Mouse (Mus musculus): Measurements from ENCODE around the gene Nxpe4. TPM values are rescaled to one million over a fixed set of nuclear protein-coding genes. Genes with fewer than 3 reads are reported as not detected.

Nxpe4 gene
- polyA plus RNA-seq, 1 experiment from 2014 or later = 2.8 TPM

DNA sequence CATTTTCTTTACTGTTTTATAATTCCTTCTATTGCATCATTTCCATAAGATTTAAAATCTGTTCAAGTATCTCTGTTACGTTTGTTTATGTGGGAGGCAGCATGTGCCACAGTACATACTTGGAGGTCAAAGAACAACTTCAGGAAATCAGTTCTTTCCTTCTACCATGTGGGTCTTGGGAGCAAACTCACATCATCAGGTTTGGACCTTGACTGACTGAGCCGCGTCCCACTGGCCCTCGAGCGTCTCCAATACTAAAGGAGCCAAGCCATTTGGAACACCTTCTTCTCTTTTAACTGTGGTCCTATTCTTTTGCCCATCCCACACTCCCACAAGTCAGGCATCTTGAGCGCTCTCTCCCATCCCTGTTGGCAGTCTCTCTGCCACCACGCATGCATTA lies 167.8 kb downstream of the Nxpe4 start:
- ATAC-seq (ENCODE audit: insufficient number of reproducible peaks, low FRiP score) = no peak
- no peaks in the 10 kb centered on the region for H3K27me3 ChIP-seq (replicated peaks)
- H3K9ac ChIP-seq = no peak overlapping the region
- no peaks in the 10 kb centered on the region for H3K4me1 ChIP-seq (replicated peaks)
- H3K27ac ChIP-seq (ENCODE audit: poor library complexity, severe bottlenecking) = no peak overlapping the region
- H3K4me3 ChIP-seq = no peak overlapping the region
- H3K4me2 ChIP-seq = no peak overlapping the region
- 91% methylated on average over 7 of the region's 7 CpGs for WGBS
- H3K9me3 ChIP-seq (replicated peaks) = no peaks in the 10 kb centered on the region
- H3K36me3 ChIP-seq = no peaks in the 10 kb centered on the region

DNA sequence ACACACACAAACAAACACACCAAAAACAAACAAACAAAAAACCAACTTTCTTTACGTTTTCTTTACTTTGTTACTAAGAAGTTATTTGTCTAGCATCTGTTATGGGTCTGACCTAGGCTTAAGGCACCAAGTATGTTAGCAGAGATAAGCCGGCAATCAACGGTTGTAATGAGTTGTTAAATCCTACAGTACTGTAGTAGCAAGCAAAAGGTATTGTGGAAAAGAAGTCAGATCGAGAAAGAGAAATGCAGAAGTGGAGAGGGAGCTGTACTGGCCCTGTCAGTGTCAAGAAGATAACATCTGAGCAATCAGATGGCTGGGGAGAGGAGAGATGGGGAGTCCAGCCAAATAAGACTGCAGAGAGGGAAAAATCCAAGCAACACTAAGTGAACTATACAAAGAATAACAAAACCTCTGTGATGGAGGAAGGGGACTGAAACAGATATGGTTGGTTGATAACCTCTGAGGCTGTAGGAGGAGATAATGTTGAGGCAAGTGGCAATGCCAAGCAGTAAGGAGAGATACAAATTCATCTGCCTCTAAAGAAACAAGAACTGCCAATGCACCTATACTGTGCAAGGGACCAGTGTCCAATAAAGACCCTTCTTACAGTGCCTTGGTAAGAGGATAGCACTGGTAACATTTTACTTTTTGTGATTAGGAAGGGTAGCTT lies 177.1 kb downstream of the Nxpe4 start:
- 0 out of 2 replicates have a peak, but pooled peaks have one; percentile 65 for ATAC-seq (ENCODE audit: insufficient number of reproducible peaks, low FRiP score)
- no peak overlapping the region for H3K9ac ChIP-seq
- H3K4me3 ChIP-seq = 0 out of 2 replicates have a peak overlapping the region, but pooled peaks have one; percentile 6
- no peaks in the 10 kb centered on the region for H3K9me3 ChIP-seq (replicated peaks)
- H3K4me2 ChIP-seq = peak overlapping the region; percentile 36
- H3K36me3 ChIP-seq = no peaks in the 10 kb centered on the region
- no peaks in the 10 kb centered on the region for H3K27me3 ChIP-seq (replicated peaks)
- 41% methylated on average over 4 of the region's 4 CpGs for WGBS
- no peak overlapping the region for H3K27ac ChIP-seq (ENCODE audit: poor library complexity, severe bottlenecking)
- peaks cover 9% of the 10 kb centered on the region for H3K4me1 ChIP-seq (replicated peaks)

DNA sequence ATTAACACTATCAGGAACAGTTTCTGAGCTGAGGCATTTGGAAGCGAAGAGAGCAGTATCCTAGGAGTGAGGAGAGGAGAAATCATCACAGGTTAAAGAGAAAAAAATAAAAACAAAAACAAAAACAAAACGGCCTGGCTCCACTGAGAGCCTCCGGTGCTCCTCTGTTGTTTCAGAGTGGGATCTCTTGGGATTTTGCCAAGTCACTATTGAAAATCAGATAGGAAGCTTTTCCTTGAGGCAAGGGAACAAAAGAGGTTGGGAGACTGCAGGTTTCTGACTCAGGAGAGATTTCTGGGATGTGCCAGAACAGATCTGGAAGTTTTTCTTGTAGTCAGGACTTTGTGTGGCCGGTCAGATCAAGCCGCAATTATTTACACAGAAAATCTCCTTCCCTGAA lies 177.7 kb downstream of the Nxpe4 start:
- no peak for ATAC-seq (ENCODE audit: insufficient number of reproducible peaks, low FRiP score)
- WGBS = 53% methylated on average over 5 of the region's 5 CpGs
- H3K9me3 ChIP-seq (replicated peaks) = no peaks in the 10 kb centered on the region
- H3K4me3 ChIP-seq = no peak overlapping the region
- H3K27ac ChIP-seq (ENCODE audit: poor library complexity, severe bottlenecking) = peak overlapping the region; percentile 11; the same call in 1 of the 2 replicates
- H3K36me3 ChIP-seq = no peaks in the 10 kb centered on the region
- H3K4me1 ChIP-seq (replicated peaks) = peaks cover 9% of the 10 kb centered on the region
- H3K9ac ChIP-seq = no peak overlapping the region
- H3K27me3 ChIP-seq (replicated peaks) = no peaks in the 10 kb centered on the region
- 0 out of 2 replicates have a peak overlapping the region, but pooled peaks have one; percentile 4 for H3K4me2 ChIP-seq

DNA sequence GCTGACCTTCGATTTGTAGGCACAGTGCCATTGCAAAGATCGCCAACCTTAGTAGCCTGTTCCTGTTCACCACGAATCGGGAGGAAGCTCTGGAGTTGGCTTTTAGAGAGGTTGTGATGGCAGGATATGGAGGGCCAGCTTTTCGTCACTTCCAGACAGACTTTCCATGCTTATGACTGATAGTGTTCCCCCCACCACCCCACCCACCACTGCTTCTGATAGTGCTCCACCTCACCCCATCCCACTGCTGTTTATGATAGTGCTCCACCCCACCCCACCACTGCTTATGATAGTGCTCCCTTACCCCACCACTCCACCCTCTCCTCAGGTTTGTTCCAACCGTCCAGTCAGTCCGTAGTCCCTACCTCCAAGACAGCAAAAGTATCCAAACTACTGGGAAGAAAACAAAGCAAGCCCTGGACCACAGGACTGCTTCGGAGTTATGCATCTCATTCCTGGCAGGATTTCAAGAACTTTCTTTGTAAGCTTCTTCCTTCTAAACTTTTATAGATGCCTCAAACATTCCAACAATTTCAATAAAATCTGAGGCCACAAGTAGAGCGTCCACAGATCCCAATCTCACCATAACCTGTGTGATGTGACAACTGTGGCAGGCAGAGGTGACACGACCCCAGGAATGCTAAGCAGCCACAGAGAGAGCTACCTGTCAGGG lies 179.0 kb downstream of the Nxpe4 start:
- peaks cover 9% of the 10 kb centered on the region for H3K4me1 ChIP-seq (replicated peaks)
- H3K36me3 ChIP-seq = no peaks in the 10 kb centered on the region
- no peaks in the 10 kb centered on the region for H3K9me3 ChIP-seq (replicated peaks)
- 59% methylated on average over 10 of the region's 10 CpGs for WGBS
- no peaks in the 10 kb centered on the region for H3K27me3 ChIP-seq (replicated peaks)
- peak overlapping the region; percentile 26; the same call in 1 of the 2 replicates for H3K4me2 ChIP-seq
- H3K4me3 ChIP-seq = no peak overlapping the region
- H3K27ac ChIP-seq (ENCODE audit: poor library complexity, severe bottlenecking) = no peak overlapping the region
- peak; percentile 78 for ATAC-seq (ENCODE audit: insufficient number of reproducible peaks, low FRiP score)
- no peak overlapping the region for H3K9ac ChIP-seq

DNA sequence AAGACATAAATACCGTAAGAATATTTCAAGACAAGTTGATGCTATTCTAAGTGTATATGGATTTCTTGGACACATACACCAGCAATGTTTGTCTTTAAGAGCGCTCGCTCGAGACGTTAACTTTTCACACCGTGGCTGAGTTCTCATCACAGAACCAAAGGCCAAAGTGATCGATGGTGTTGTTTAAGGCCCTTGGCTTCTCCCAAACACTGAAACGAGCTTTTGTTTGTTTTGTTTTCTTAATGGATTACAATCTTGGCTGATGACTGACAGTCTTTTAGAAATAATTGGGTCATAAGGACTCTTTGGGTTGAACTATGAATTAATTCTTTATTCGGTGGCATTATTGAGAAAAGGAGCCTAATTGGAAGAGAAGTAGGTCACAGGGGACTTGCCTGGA lies 183.6 kb downstream of the Nxpe4 start:
- WGBS = 80% methylated on average over 9 of the region's 9 CpGs
- Histone ChIP-seq H3K36me3 (no peaks in the 10 kb centered on the region), H3K4me3 (no peak overlapping the region), H3K4me2 (no peak overlapping the region), H3K27me3 (replicated peaks) (no peaks in the 10 kb centered on the region), H3K27ac (ENCODE audit: poor library complexity, severe bottlenecking) (no peak overlapping the region), H3K4me1 (replicated peaks) (peaks cover 3% of the 10 kb centered on the region; the same call in 1 of the 2 replicates), H3K9ac (no peak overlapping the region), H3K9me3 (replicated peaks) (no peaks in the 10 kb centered on the region)
- ATAC-seq (ENCODE audit: insufficient number of reproducible peaks, low FRiP score) = no peak

DNA sequence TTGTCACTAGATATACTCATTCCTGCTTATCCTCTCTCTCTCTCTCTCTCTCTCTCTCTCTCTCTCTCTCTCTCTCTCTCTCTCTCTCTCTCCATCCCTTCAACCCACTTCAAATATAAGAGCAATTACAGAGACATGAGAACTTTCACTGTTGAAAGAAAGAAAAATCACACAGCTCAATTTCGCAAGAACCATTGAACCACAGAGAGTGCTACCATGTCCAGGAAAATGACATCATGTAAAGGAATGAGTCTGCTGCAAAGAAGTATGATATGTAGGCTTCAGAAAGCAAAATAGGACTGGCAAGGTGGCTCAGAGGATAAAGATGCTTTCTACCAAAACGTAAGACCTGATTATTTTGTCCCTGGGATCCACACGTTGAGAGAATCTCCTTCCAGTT lies 184.0 kb downstream of the Nxpe4 start:
- no peak for ATAC-seq (ENCODE audit: insufficient number of reproducible peaks, low FRiP score)
- 86% methylated on average over 3 of the region's 3 CpGs for WGBS
- H3K27ac ChIP-seq (ENCODE audit: poor library complexity, severe bottlenecking) = no peak overlapping the region
- no peak overlapping the region for H3K4me3 ChIP-seq
- H3K4me1 ChIP-seq (replicated peaks) = no peaks in the 10 kb centered on the region; the same call in 1 of the 2 replicates
- H3K9me3 ChIP-seq (replicated peaks) = no peaks in the 10 kb centered on the region
- H3K9ac ChIP-seq = no peak overlapping the region
- H3K27me3 ChIP-seq (replicated peaks) = no peaks in the 10 kb centered on the region
- H3K4me2 ChIP-seq = no peak overlapping the region
- no peaks in the 10 kb centered on the region for H3K36me3 ChIP-seq

DNA sequence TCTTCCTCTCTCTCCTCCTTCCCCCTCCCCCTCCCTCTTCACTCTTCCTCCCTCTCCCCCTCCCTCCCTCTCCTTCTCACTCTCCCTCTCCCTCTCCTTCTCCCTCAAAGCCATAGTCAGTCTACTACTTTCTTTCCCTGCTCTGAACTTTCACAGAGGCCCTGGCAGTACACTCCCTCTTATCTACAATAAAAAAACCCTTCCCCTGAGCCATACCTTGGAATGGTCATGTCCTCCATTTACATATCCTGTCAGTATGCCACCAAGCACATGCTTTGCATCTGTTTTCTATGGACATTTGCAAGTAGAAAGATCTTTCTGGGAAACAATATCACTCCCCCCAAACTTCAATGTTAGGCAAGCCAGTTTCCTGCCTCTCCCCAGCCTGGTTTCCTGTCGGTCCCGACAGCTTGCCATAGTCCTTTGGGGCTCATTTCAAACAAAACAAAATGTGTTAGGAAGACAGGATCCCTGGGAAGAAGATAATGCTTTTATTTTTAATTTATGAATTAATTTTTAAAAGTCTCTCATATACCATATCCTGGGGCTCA lies 191.4 kb downstream of the Nxpe4 start, which contains the start of gene Nxpe2:
Nxpe2 (minus strand) TSS at position 307 of the 551 bp plus-strand sequence.
- 39% methylated on average over 2 of the region's 2 CpGs for WGBS

DNA sequence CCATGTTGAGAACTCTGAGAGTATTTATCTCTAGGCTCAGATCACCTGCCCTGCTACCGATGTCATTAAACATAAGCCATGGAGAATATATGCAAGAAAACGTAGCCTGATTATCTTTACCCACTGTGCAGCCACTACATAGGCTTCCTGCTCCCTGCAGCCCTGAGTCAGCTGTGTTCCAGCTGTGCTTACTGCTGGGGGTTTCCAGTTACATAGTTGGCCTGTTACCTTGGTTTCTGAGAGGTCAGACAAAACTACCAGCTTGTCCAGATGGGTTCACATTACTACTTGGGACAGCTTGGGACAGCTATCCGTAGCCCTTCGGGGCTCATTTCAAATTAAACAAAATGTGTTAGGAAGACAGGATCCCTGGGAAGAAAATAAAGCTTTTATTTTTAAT lies 192.3 kb downstream of the Nxpe4 start:
- no peak for ATAC-seq (ENCODE audit: insufficient number of reproducible peaks, low FRiP score)
- Histone ChIP-seq H3K27ac (ENCODE audit: poor library complexity, severe bottlenecking) (peak overlapping the region; percentile 37; the same call in 1 of the 2 replicates), H3K36me3 (no peaks in the 10 kb centered on the region), H3K4me1 (replicated peaks) (0 out of 2 replicates have a peak, but pooled peaks cover 3% of the 10 kb centered on the region), H3K9ac (no peak overlapping the region), H3K9me3 (replicated peaks) (no peaks in the 10 kb centered on the region), H3K4me2 (no peak overlapping the region), H3K27me3 (replicated peaks) (no peaks in the 10 kb centered on the region), H3K4me3 (no peak overlapping the region)
- 76% methylated on average over 4 of the region's 4 CpGs for WGBS

More for the DNA sequence above, 191.4 kb downstream of the Nxpe4 start, which contains the start of gene Nxpe2:
- no peaks in the 10 kb centered on the region for H3K36me3 ChIP-seq
- no peak for ATAC-seq (ENCODE audit: insufficient number of reproducible peaks, low FRiP score)
- peak within 1 kb of the TSS; percentile 54 for H3K27ac ChIP-seq (ENCODE audit: poor library complexity, severe bottlenecking)
- H3K4me2 ChIP-seq = no peak within 1 kb of the TSS
- H3K27me3 ChIP-seq (replicated peaks) = no peaks in the 10 kb centered on the region
- H3K9me3 ChIP-seq (replicated peaks) = no peaks in the 10 kb centered on the region
- H3K4me3 ChIP-seq = no peak within 1 kb of the TSS
- no peak within 1 kb of the TSS for H3K9ac ChIP-seq
- 0 out of 2 replicates have a peak, but pooled peaks cover 3% of the 10 kb centered on the region for H3K4me1 ChIP-seq (replicated peaks)

DNA sequence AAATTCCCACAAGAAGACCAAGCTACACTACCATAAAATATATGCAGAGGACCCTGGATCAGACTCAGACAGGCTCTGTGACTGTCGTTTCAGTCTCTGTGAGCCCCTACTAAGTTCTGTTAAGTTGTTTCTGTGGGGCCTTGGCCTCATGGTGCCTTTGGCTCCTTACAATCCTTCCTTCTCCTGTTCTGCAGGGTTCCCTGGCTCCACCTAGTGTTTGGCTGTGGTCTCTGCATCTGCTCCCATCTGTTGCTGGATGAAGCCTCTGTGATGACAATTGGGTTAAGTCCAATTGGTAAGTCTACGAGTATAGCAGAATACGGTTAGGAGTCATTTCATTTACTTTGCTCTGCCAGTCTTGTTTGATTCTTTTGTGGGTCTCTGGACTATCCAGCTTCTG lies 193.0 kb downstream of the Nxpe4 start:
- Histone ChIP-seq H3K36me3 (no peaks in the 10 kb centered on the region), H3K9ac (no peak overlapping the region), H3K27ac (ENCODE audit: poor library complexity, severe bottlenecking) (no peak overlapping the region), H3K9me3 (replicated peaks) (no peaks in the 10 kb centered on the region), H3K4me1 (replicated peaks) (0 out of 2 replicates have a peak, but pooled peaks cover 3% of the 10 kb centered on the region), H3K4me3 (no peak overlapping the region), H3K4me2 (no peak overlapping the region), H3K27me3 (replicated peaks) (no peaks in the 10 kb centered on the region)
- peak; percentile 42; the same call in 1 of the 2 replicates for ATAC-seq (ENCODE audit: insufficient number of reproducible peaks, low FRiP score)
- 44% methylated on average over 3 of the region's 3 CpGs for WGBS

DNA sequence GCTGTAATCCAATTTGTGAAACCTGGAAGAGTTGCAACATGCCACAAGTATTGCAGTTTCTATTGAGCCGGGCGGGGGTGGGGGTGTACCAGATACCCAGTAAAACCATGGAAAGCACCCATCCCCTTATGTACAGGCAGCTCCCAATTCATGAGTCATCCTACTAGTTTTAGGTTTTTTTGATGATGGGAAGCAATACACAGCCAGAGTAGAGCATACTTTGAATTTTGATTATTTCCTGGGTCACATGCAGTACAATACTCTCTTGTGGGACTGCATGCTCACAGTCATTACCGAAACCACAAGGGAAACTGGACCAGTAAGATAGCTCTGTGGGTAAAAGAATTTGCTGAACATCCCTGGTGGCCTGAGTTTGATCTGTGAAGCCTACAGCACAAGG lies 195.3 kb downstream of the Nxpe4 start:
- no peak for ATAC-seq (ENCODE audit: insufficient number of reproducible peaks, low FRiP score)
- no peak overlapping the region for H3K9ac ChIP-seq
- no peaks in the 10 kb centered on the region for H3K9me3 ChIP-seq (replicated peaks)
- H3K4me1 ChIP-seq (replicated peaks) = peaks cover 8% of the 10 kb centered on the region
- H3K27me3 ChIP-seq (replicated peaks) = no peaks in the 10 kb centered on the region
- no peak overlapping the region for H3K4me3 ChIP-seq
- no peak overlapping the region for H3K4me2 ChIP-seq
- no peaks in the 10 kb centered on the region for H3K36me3 ChIP-seq
- 85% methylated on average over 3 of the region's 3 CpGs for WGBS
- no peak overlapping the region for H3K27ac ChIP-seq (ENCODE audit: poor library complexity, severe bottlenecking)

DNA sequence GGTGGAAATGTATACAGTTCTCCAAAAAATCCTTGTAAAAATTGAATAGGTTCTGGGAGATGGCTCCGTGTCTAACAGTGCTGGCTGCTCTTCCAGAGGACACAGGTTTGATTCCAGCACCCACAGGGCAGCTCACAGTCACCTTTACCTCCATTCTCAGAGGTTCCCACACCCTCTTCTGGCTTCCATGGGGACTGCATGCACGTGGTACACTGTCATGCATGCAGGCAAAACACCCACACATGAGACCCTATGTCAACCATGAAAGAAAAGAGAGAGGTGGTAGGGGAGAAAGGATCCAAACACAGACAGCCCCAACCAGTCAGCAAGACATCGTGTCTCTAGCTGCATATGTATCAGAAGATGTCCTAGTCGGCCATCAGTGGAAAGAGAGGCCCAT lies 199.0 kb downstream of the Nxpe4 start:
- Histone ChIP-seq H3K36me3 (no peaks in the 10 kb centered on the region), H3K27me3 (replicated peaks) (no peaks in the 10 kb centered on the region)
- no peak for ATAC-seq (ENCODE audit: insufficient number of reproducible peaks, low FRiP score)

More for the DNA sequence above, 199.0 kb downstream of the Nxpe4 start:
- H3K4me3 ChIP-seq = no peak overlapping the region
- no peaks in the 10 kb centered on the region for H3K9me3 ChIP-seq (replicated peaks)
- H3K27ac ChIP-seq (ENCODE audit: poor library complexity, severe bottlenecking) = no peak overlapping the region
- H3K9ac ChIP-seq = no peak overlapping the region
- 70% methylated on average over 4 of the region's 4 CpGs for WGBS
- H3K4me1 ChIP-seq (replicated peaks) = peaks cover 8% of the 10 kb centered on the region
- H3K4me2 ChIP-seq = no peak overlapping the region

Data from heart, embryonic 12.5 days (tissue).